Mouse (Mus musculus): ENCODE measurements at regions not wholly inside any gene's neighbourhood (a gene's known extent, or its start where the extent isn't known, plus 50 kb on each side); places are given as distances from the start of the nearest gene placed in this dataset.

- TF ChIP-seq CTCF (IDR thresholded peaks at IDR 0.05; ENCODE audit: low read depth, low read length) (no peak), EP300 (IDR thresholded peaks at IDR 0.05; ENCODE audit: insufficient read depth, low read depth, low read length) (no peak), POLR2A (IDR thresholded peaks at IDR 0.05; ENCODE audit: insufficient read depth, low read length) (no peak)
These were observed 151.5 kb upstream of the Kazn start for GRCm38 (mm10) chr4:142390531-142391195.
